Mouse (Mus musculus): ENCODE data around the gene Exosc5. TPM values are rescaled to one million over a fixed set of nuclear protein-coding genes. Genes with fewer than 3 reads are reported as not detected.

Gene Exosc5
- polyA plus RNA-seq, 1 experiment from 2014 or later: 87.5 TPM

DNA sequence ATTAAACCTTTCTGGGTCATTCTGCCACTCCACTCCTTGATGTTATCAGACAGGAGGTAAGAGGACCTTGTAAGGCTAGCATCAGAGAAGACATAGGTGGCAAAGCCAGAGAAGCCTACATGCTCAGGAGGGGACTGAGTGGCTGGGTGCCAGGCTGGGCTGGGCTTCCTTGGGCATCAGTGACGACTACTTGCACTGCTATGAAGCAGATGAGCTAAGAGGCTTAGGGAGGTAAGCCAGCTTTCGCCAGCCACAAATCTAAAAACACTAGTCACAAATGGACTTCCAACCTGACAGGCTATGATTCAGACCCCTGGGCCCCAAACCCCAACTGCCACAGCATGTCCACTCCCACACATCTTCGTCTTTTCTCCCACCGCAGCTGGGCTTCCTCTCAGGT is 14.3 kb upstream of the Exosc5 start:
- H3K9ac ChIP-seq: no peak overlapping the region
- H3K27me3 ChIP-seq: no peaks in the 10 kb centered on the region
- H3K4me3 ChIP-seq (replicated peaks): no peak overlapping the region
- 0 out of 2 replicates have a peak overlapping the region, but pooled peaks have one; percentile 33 for H3K27ac ChIP-seq
- peaks cover 10% of the 10 kb centered on the region for H3K4me1 ChIP-seq
- 39% methylated on average over 4 of the region's 4 CpGs for WGBS
- no peaks in the 10 kb centered on the region for H3K9me3 ChIP-seq (replicated peaks)
- no peak for ATAC-seq (replicated peaks; ENCODE audit: low FRiP score)
- H3K4me2 ChIP-seq: no peak overlapping the region
- peaks cover 8% of the 10 kb centered on the region; the same call in 1 of the 2 replicates for H3K36me3 ChIP-seq

GRCm38 (mm10) chr7:25645074-25645473 is 13.9 kb upstream of the Exosc5 start:
- Histone ChIP-seq H3K27me3 (no peaks in the 10 kb centered on the region), H3K9ac (no peak overlapping the region), H3K27ac (peak overlapping the region; percentile 33; the same call in 1 of the 2 replicates), H3K4me2 (no peak overlapping the region), H3K9me3 (replicated peaks) (no peaks in the 10 kb centered on the region), H3K4me3 (replicated peaks) (no peak overlapping the region), H3K36me3 (peaks cover 4% of the 10 kb centered on the region; the same call in 1 of the 2 replicates), H3K4me1 (peaks cover 10% of the 10 kb centered on the region)
- 0 out of 2 replicates have a peak, but pooled peaks have one; percentile 19 for ATAC-seq (replicated peaks; ENCODE audit: low FRiP score)
- WGBS: 32% methylated on average over 14 of the region's 14 CpGs

- Histone ChIP-seq H3K36me3 (no peaks in the 10 kb centered on the region), H3K9me3 (replicated peaks) (no peaks in the 10 kb centered on the region), H3K27me3 (no peaks in the 10 kb centered on the region), H3K4me3 (replicated peaks) (no peak overlapping the region), H3K4me2 (no peak overlapping the region), H3K9ac (no peak overlapping the region), H3K4me1 (peaks cover 10% of the 10 kb centered on the region), H3K27ac (no peak overlapping the region)
- WGBS: 50% methylated on average over 5 of the region's 5 CpGs
- ATAC-seq (replicated peaks; ENCODE audit: low FRiP score): no peak
Measured at GRCm38 (mm10) chr7:25647574-25648123, 11.3 kb upstream of the Exosc5 start.

DNA sequence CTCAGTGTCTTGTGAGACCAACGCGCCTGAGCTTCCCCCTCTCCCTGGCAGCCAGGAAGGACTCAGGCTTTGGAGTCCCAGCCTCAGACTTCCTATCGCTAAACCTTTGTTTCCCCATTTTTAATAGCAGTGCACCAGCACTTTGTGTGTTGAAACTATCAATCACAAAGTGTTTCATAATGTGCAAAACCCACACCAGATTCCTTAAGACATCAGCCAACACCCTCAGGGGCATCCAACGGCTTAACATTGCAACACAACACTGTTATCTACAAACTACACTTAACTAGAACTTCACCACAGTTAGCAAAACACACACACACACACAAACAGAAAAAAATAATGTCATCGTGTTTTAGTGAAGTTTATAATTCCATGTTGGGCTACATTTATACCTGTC is 9.1 kb upstream of the Exosc5 start:
- no peak overlapping the region for H3K27ac ChIP-seq
- no peak for ATAC-seq (replicated peaks; ENCODE audit: low FRiP score)
- no peaks in the 10 kb centered on the region for H3K27me3 ChIP-seq
- H3K9ac ChIP-seq: no peak overlapping the region
- no peaks in the 10 kb centered on the region for H3K9me3 ChIP-seq (replicated peaks)
- H3K4me3 ChIP-seq (replicated peaks): no peak overlapping the region
- no peaks in the 10 kb centered on the region; the same call in 1 of the 2 replicates for H3K36me3 ChIP-seq
- no peak overlapping the region for H3K4me2 ChIP-seq
- 79% methylated on average over 5 of the region's 5 CpGs for WGBS
- peaks cover 7% of the 10 kb centered on the region for H3K4me1 ChIP-seq

GRCm38 (mm10) chr7:25651281-25651680 is 7.7 kb upstream of the Exosc5 start:
- Histone ChIP-seq H3K9ac (no peak overlapping the region), H3K27me3 (no peaks in the 10 kb centered on the region), H3K27ac (no peak overlapping the region), H3K36me3 (no peaks in the 10 kb centered on the region; the same call in 1 of the 2 replicates), H3K4me3 (replicated peaks) (no peak overlapping the region), H3K4me1 (peaks cover under 1% of the 10 kb centered on the region; the same call in 1 of the 2 replicates), H3K4me2 (no peak overlapping the region), H3K9me3 (replicated peaks) (no peaks in the 10 kb centered on the region)
- ATAC-seq (replicated peaks; ENCODE audit: low FRiP score): no peak
- WGBS: 89% methylated on average over 8 of the region's 8 CpGs

- Histone ChIP-seq H3K4me3 (replicated peaks) (no peak overlapping the region), H3K4me1 (peaks cover 11% of the 10 kb centered on the region), H3K36me3 (no peaks in the 10 kb centered on the region; the same call in 1 of the 2 replicates), H3K27me3 (no peaks in the 10 kb centered on the region), H3K4me2 (no peak overlapping the region), H3K27ac (no peak overlapping the region), H3K9me3 (replicated peaks) (no peaks in the 10 kb centered on the region), H3K9ac (no peak overlapping the region)
- ATAC-seq (replicated peaks; ENCODE audit: low FRiP score): no peak
- WGBS: 88% methylated on average over 12 of the region's 12 CpGs
Measured at GRCm38 (mm10) chr7:25652244-25652759, 6.7 kb upstream of the Exosc5 start.

- 76% methylated on average over 11 of the region's 11 CpGs for WGBS
- ATAC-seq (replicated peaks; ENCODE audit: low FRiP score): no peak
Measured at GRCm38 (mm10) chr7:25655601-25656428, 3.1 kb upstream of the Exosc5 start.

DNA sequence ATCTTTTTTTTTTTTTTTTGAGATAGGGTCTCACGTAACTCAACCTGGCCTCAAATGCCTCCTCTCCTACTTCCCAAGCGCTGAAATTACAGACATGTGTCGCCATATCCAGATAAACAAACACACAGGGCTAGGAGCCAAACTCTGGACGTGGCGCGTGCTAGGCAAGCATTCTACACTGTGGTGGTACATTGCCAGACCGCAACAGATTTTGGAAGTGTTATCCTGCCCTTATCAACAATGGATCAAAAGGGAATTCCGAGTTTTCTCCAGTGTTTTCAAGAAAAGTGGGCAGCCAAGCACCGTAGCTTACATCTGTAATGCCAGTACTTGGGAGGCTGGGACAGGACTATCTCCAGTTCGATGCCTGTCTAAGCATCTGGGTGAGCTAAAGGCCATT is 1.2 kb upstream of the Exosc5 start:
- Histone ChIP-seq H3K9ac (peak overlapping the region; percentile 72), H3K4me1 (peaks cover 32% of the 10 kb centered on the region), H3K27ac (no peak overlapping the region), H3K36me3 (peaks cover 17% of the 10 kb centered on the region), H3K4me3 (replicated peaks) (peak overlapping the region; percentile 72), H3K4me2 (peak overlapping the region; percentile 84), H3K9me3 (replicated peaks) (no peaks in the 10 kb centered on the region), H3K27me3 (no peaks in the 10 kb centered on the region)
- no peak for ATAC-seq (replicated peaks; ENCODE audit: low FRiP score)
- WGBS: 35% methylated on average over 10 of the region's 10 CpGs

More at GRCm38 (mm10) chr7:25655601-25656428, 3.1 kb upstream of the Exosc5 start:
- H3K4me1 ChIP-seq: peaks cover 32% of the 10 kb centered on the region
- no peaks in the 10 kb centered on the region for H3K9me3 ChIP-seq (replicated peaks)
- H3K9ac ChIP-seq: no peak overlapping the region
- H3K4me3 ChIP-seq (replicated peaks): no peak overlapping the region
- H3K36me3 ChIP-seq: no peaks in the 10 kb centered on the region; the same call in 1 of the 2 replicates
- no peaks in the 10 kb centered on the region for H3K27me3 ChIP-seq
- H3K27ac ChIP-seq: no peak overlapping the region
- H3K4me2 ChIP-seq: no peak overlapping the region

GRCm38 (mm10) chr7:25666381-25666780 is 7.4 kb downstream of the Exosc5 start:
- WGBS: 92% methylated on average over 8 of the region's 8 CpGs
- H3K36me3 ChIP-seq: peaks cover 83% of the 10 kb centered on the region
- no peak overlapping the region for H3K27ac ChIP-seq

DNA sequence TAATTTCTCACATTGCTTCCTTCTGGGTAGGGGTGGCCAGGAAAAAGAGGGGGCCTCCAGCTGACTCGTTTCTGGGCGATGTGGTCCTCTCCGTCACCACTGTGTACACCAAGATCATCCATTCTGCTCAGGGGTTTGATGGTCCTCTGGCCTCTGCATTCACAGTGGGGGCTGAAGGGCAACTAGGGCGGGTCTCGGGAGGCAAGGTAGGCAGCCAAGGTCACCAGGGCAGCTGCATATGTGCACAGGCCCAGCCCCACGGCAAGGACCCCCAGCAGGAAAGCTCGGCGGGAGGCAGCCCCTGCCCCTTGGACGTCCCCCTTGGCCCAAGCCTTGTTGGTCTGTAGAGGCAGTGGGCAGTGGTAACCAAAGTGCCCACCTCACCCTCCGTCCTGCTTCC is 10.2 kb downstream of the Exosc5 start:
- no peak overlapping the region for H3K4me2 ChIP-seq
- H3K9ac ChIP-seq: no peak overlapping the region
- H3K4me3 ChIP-seq (replicated peaks): no peak overlapping the region
- no peak for ATAC-seq (replicated peaks; ENCODE audit: low FRiP score)
- H3K27me3 ChIP-seq: peaks cover 18% of the 10 kb centered on the region
- 88% methylated on average over 10 of the region's 10 CpGs for WGBS
- no peaks in the 10 kb centered on the region for H3K9me3 ChIP-seq (replicated peaks)
- H3K27ac ChIP-seq: no peak overlapping the region
- peaks cover 55% of the 10 kb centered on the region for H3K36me3 ChIP-seq
- H3K4me1 ChIP-seq: no peaks in the 10 kb centered on the region

More at GRCm38 (mm10) chr7:25666381-25666780, 7.4 kb downstream of the Exosc5 start:
- Histone ChIP-seq H3K9me3 (replicated peaks) (no peaks in the 10 kb centered on the region), H3K9ac (no peak overlapping the region), H3K4me1 (no peaks in the 10 kb centered on the region), H3K27me3 (no peaks in the 10 kb centered on the region), H3K4me2 (no peak overlapping the region), H3K4me3 (replicated peaks) (no peak overlapping the region)
- ATAC-seq (replicated peaks; ENCODE audit: low FRiP score): no peak

- Histone ChIP-seq H3K27ac (no peak overlapping the region), H3K4me2 (no peak overlapping the region), H3K9ac (no peak overlapping the region), H3K36me3 (peaks cover 50% of the 10 kb centered on the region), H3K9me3 (replicated peaks) (no peaks in the 10 kb centered on the region), H3K4me3 (replicated peaks) (no peak overlapping the region), H3K4me1 (peaks cover 4% of the 10 kb centered on the region), H3K27me3 (peaks cover 23% of the 10 kb centered on the region)
- ATAC-seq (replicated peaks; ENCODE audit: low FRiP score): no peak
- 79% methylated on average over 9 of the region's 9 CpGs for WGBS
Measured at GRCm38 (mm10) chr7:25669631-25670030, 10.7 kb downstream of the Exosc5 start.

- ATAC-seq (replicated peaks; ENCODE audit: low FRiP score): no peak
- Histone ChIP-seq H3K4me2 (no peak overlapping the region), H3K9ac (no peak overlapping the region), H3K27ac (no peak overlapping the region), H3K36me3 (peaks cover 45% of the 10 kb centered on the region), H3K27me3 (peaks cover 27% of the 10 kb centered on the region), H3K9me3 (replicated peaks) (no peaks in the 10 kb centered on the region), H3K4me3 (replicated peaks) (no peak overlapping the region), H3K4me1 (peaks cover 8% of the 10 kb centered on the region)
- WGBS: 95% methylated on average over 4 of the region's 4 CpGs
Measured at GRCm38 (mm10) chr7:25670096-25670495, 11.1 kb downstream of the Exosc5 start.

Data from kidney, embryonic 15.5 days (tissue).